9 mouse cellular contexts compared by ENCODE assay signal in genomic region chr6:50456706-50457105, GRCm38 (mm10). TPM values are rescaled to one million over a fixed set of nuclear protein-coding genes. Genes with fewer than 3 reads are reported as not detected.
DNase-seq lines count a peak whose midpoint lies in the region; ATAC-seq and TF ChIP-seq lines count a peak whose summit lies in the region.
"Had no signal": no experiment of that assay in that cellular context is flagged by ENCODE, and none has a peak within 500 bp of the region (broad histone marks: within the 10 kb centered on the region; RNA-seq: fewer than 3 reads in every experiment).

No protein-coding gene starts in this region.

- H3K4me2 ChIP-seq in kidney, embryonic 15.5 days: peak overlapping the region; percentile 94
- H3K4me2 ChIP-seq in hindbrain, embryonic 16.5 days (ENCODE audit: low read length): peak overlapping the region; percentile 74
- peak overlapping the region; percentile 89 for H3K4me2 ChIP-seq in midbrain, postnatal 0 days (ENCODE audit: low read depth, low read length, poor library complexity, severe bottlenecking)

- H3K4me3 ChIP-seq in kidney, embryonic 15.5 days (replicated peaks): peak overlapping the region; percentile 76
- no peak overlapping the region; the same call in 1 of the 2 replicates for H3K4me3 ChIP-seq in hindbrain, embryonic 16.5 days (ENCODE audit: low read length)
- no peak overlapping the region for H3K4me3 ChIP-seq in midbrain, postnatal 0 days (ENCODE audit: low read depth, low read length)

- WGBS in kidney, embryonic 15.5 days: 68% methylated on average over 14 of the region's 14 CpGs
- WGBS in hindbrain, embryonic 16.5 days: 50% methylated on average over 14 of the region's 14 CpGs
- 60% methylated on average over 14 of the region's 14 CpGs for WGBS in midbrain, postnatal 0 days

- H3K27ac ChIP-seq in kidney, embryonic 15.5 days: peak overlapping the region; percentile 94; the same call in 1 of the 2 replicates
- H3K27ac ChIP-seq in hindbrain, embryonic 16.5 days (ENCODE audit: low read depth, low read length): no peak overlapping the region
- no peak overlapping the region for H3K27ac ChIP-seq in midbrain, postnatal 0 days (ENCODE audit: low read depth, low read length)

- no peak for ATAC-seq in kidney, embryonic 15.5 days (replicated peaks; ENCODE audit: low FRiP score)
- ATAC-seq in hindbrain, embryonic 16.5 days: no peak
- ATAC-seq in midbrain, postnatal 0 days (ENCODE audit: low FRiP score): no peak

- no peak overlapping the region for H3K9ac ChIP-seq in kidney, embryonic 15.5 days
- no peak overlapping the region for H3K9ac ChIP-seq in hindbrain, embryonic 16.5 days (ENCODE audit: low read depth, low read length)
- no peak overlapping the region for H3K9ac ChIP-seq in midbrain, postnatal 0 days (replicated peaks; ENCODE audit: low read length, poor library complexity, severe bottlenecking)

- no peak for DNase-seq in kidney, adult 8-10 months
- peak; percentile 36 for DNase-seq in cerebellum, adult 8-10 months
- no peak for DNase-seq in midbrain, postnatal 0 days (ENCODE audit: low spot score)
- no peak for DNase-seq in gastrocnemius, postnatal 25 days
- DNase-seq in urinary bladder, adult 2 months (ENCODE audit: low spot score): no peak
- no peak for DNase-seq in spleen, postnatal 14 days (ENCODE audit: low spot score in 2 of 2)

- no peaks in the 10 kb centered on the region for H3K36me3 ChIP-seq in kidney, embryonic 15.5 days
- no peaks in the 10 kb centered on the region for H3K36me3 ChIP-seq in hindbrain, embryonic 16.5 days (ENCODE audit: control insufficient read depth, insufficient read depth, low read length)
- no peaks in the 10 kb centered on the region for H3K36me3 ChIP-seq in midbrain, postnatal 0 days (ENCODE audit: insufficient read depth, low read length)

- H3K9me3 ChIP-seq in kidney, embryonic 15.5 days (replicated peaks): no peaks in the 10 kb centered on the region
- H3K9me3 ChIP-seq in hindbrain, embryonic 16.5 days (ENCODE audit: control insufficient read depth, low read length): no peaks in the 10 kb centered on the region
- H3K9me3 ChIP-seq in midbrain, postnatal 0 days (ENCODE audit: low read length): no peaks in the 10 kb centered on the region

- no peak for TF ChIP-seq CTCF in midbrain, postnatal 0 days (IDR thresholded peaks at IDR 0.05)

- no peaks in the 10 kb centered on the region for H3K27me3 ChIP-seq in kidney, embryonic 15.5 days
- H3K27me3 ChIP-seq in hindbrain, embryonic 16.5 days (replicated peaks; ENCODE audit: control insufficient read depth, insufficient read depth, low read length): no peaks in the 10 kb centered on the region
- H3K27me3 ChIP-seq in midbrain, postnatal 0 days (ENCODE audit: insufficient read depth, low read length): 0 out of 2 replicates have a peak, but pooled peaks cover 2% of the 10 kb centered on the region
- H3K27me3 ChIP-seq: Patski had no signal

- H3K4me1 ChIP-seq in kidney, embryonic 15.5 days: peaks cover 32% of the 10 kb centered on the region
- H3K4me1 ChIP-seq in hindbrain, embryonic 16.5 days (ENCODE audit: control insufficient read depth, insufficient read depth, low read depth, low read length): peaks cover 10% of the 10 kb centered on the region
- no peaks in the 10 kb centered on the region; the same call in 1 of the 2 replicates for H3K4me1 ChIP-seq in midbrain, postnatal 0 days (ENCODE audit: insufficient read depth, low read length)

RNA-seq across cellular contexts. Expression of gene Osbpl3, which starts 0.7 kb away (rescaled TPM):
- 15.7 and 16.7 TPM in 2 replicates for polyA plus RNA-seq in kidney, embryonic 15.5 days (2015; fragmentation: Nextera tagmentation; extraction: Ambion mirVana)
- polyA plus RNA-seq in hindbrain, embryonic 16.5 days (2015; fragmentation: Nextera tagmentation; extraction: Ambion mirVana): 4.5 TPM in 2 replicates
- 9.5 and 9.7 TPM in 2 replicates for total RNA-seq in midbrain, postnatal 0 days (2014; rRNA removed)
- 4.2 and 5.5 TPM in 2 replicates for polyA plus RNA-seq in midbrain, postnatal 0 days (2015; fragmentation: Nextera tagmentation; extraction: Ambion mirVana)
- total RNA-seq in gastrocnemius, postnatal 25 days (2021): 1 to 10 TPM; 3.3 to 3.6 TPM
- polyA plus RNA-seq in urinary bladder, adult 2 months (2012; rRNA removed): 54.8 and 61.4 TPM in 2 replicates
